Comparison of ENCODE assay signal across 8 mouse cellular contexts in genomic region chrX:150440505-150441338, GRCm38 (mm10). TPM values are rescaled to one million over a fixed set of nuclear protein-coding genes. Genes with fewer than 3 reads are reported as not detected.
DNase-seq lines count a peak whose midpoint lies in the region; ATAC-seq lines count a peak whose summit lies in the region.

No protein-coding gene starts in this region.

- DNase-seq in adrenal gland, postnatal 25 days = peak; percentile 59
- peak; percentile 56 for DNase-seq in embryo, embryonic 11.5 days (ENCODE audit: low read depth, low spot score)
- DNase-seq in kidney, adult 11 months = peak; percentile 85
- DNase-seq in left cerebral cortex, postnatal 36 days (ENCODE audit: low spot score in 2 of 2) = peak; percentile 70 to 76
- DNase-seq in mesoderm, embryonic 11.5 days (ENCODE audit: low read depth, low spot score) = peak; percentile 78
- DNase-seq in right cerebral cortex, postnatal 36 days (ENCODE audit: low spot score in 2 of 2) = peak; percentile 81 to 84
- no peak for DNase-seq in adipocyte (ENCODE audit: low spot score)

- intact Hi-C loops in left cerebral cortex, postnatal 36 days (cut with DNase I) = no loop called here

- ATAC-seq in granulocyte monocyte progenitor cell, adult 5-6 weeks (replicated peaks; ENCODE audit: poor library complexity, severe bottlenecking) = peak; percentile 94

RNA-seq across cellular contexts. Expression of gene Tmem29, which starts 18.2 kb away (rescaled TPM):
- 27.3 and 28.6 TPM in 2 replicates for total RNA-seq in adrenal gland, postnatal 25 days (2021)
- 15.3 and 16.2 TPM in 2 replicates for total RNA-seq in granulocyte monocyte progenitor cell, adult 5-6 weeks (2014; fragmentation: Nextera tagmentation)
- total RNA-seq in granulocyte monocyte progenitor cell, adult 5-6 weeks (2017) = 24.3 and 27.2 TPM in 2 replicates
- 10 to 100 TPM; 35.6 to 45.2 TPM for total RNA-seq in left cerebral cortex, postnatal 36 days (2021)
